Mouse (Mus musculus): ENCODE results near the gene 2700097O09Rik. TPM values are rescaled to one million over a fixed set of nuclear protein-coding genes. Genes with fewer than 3 reads are reported as not detected.
A peak's percentile ranks its signal among the peaks of the same experiment; 100 is the strongest.
"Not testable (repeated sequence)": the region's sequence is repeated elsewhere in the genome, so short reads cannot be mapped to it uniquely, and the experiment has no call there.

The 2700097O09Rik gene
- 10 to 100 TPM in 1 of 2 experiments, 1 to 10 TPM in 1; 7.8 to 10.4 TPM for total RNA-seq (2021)
- long read RNA-seq, experiment 1, partial matches to known transcripts = 2 of 10 reads
- long read RNA-seq, experiment 1, other reads (novel, unspliced or antisense) = 5 of 10 reads
- long read RNA-seq, experiment 2, partial matches to known transcripts = 0 of 8 reads
- long read RNA-seq, experiment 2, other reads (novel, unspliced or antisense) = 4 of 8 reads

- DNase-seq = peak; percentile 96 to 97
These were observed at the start of gene 2700097O09Rik, which contains the start of gene Srp54a for GRCm38 (mm10) chr12:55079726-55080600. TSS of gene 2700097O09Rik (minus strand) at chr12:55080110. TSS of gene Srp54a (plus strand) at chr12:55080262.

GRCm38 (mm10) chr12:55124731-55125130 lies 44.8 kb upstream of the 2700097O09Rik start:
- DNase-seq = not testable (repeated sequence)

- not testable (repeated sequence) for DNase-seq
These were observed 44.3 kb upstream of the 2700097O09Rik start, which contains the start of gene Fam177a for GRCm38 (mm10) chr12:55124242-55124641. TSS of gene Fam177a (plus strand) at chr12:55124469.

GRCm38 (mm10) chr12:55112616-55113015 lies 32.7 kb upstream of the 2700097O09Rik start:
- not testable (repeated sequence) for DNase-seq

- not testable (repeated sequence) for DNase-seq
These were observed 12.2 kb upstream of the 2700097O09Rik start for GRCm38 (mm10) chr12:55092127-55092526.

GRCm38 (mm10) chr12:55080601-55080942 lies 662 bp upstream of the 2700097O09Rik start:
- DNase-seq = not testable (repeated sequence)

- DNase-seq = not testable (repeated sequence)
These were observed 1.2 kb downstream of the 2700097O09Rik start for GRCm38 (mm10) chr12:55078706-55079105.

GRCm38 (mm10) chr12:55075296-55075695 lies 4.6 kb downstream of the 2700097O09Rik start:
- no peak for DNase-seq

GRCm38 (mm10) chr12:55073686-55074085 lies 6.2 kb downstream of the 2700097O09Rik start:
- DNase-seq = no peak

- no peak for DNase-seq
These were observed 7.4 kb downstream of the 2700097O09Rik start for GRCm38 (mm10) chr12:55072495-55072894.

GRCm38 (mm10) chr12:55062141-55062540 lies 17.8 kb downstream of the 2700097O09Rik start:
- DNase-seq = no peak

GRCm38 (mm10) chr12:55061006-55061405 lies 18.9 kb downstream of the 2700097O09Rik start:
- no peak for DNase-seq

- no peak for DNase-seq
These were observed 19.6 kb downstream of the 2700097O09Rik start for GRCm38 (mm10) chr12:55060212-55060898.

- no peak for DNase-seq
These were observed 20.1 kb downstream of the 2700097O09Rik start for GRCm38 (mm10) chr12:55059812-55060211.

GRCm38 (mm10) chr12:55058865-55059615 lies 20.9 kb downstream of the 2700097O09Rik start:
- peak; percentile 44 to 73 for DNase-seq

- DNase-seq = no peak
These were observed 23.2 kb downstream of the 2700097O09Rik start for GRCm38 (mm10) chr12:55056703-55057102.

GRCm38 (mm10) chr12:55054551-55055241 lies 25.2 kb downstream of the 2700097O09Rik start:
- no peak for DNase-seq

- DNase-seq = no peak
These were observed 26.6 kb downstream of the 2700097O09Rik start for GRCm38 (mm10) chr12:55053267-55053666.

- no peak for DNase-seq
These were observed 28.4 kb downstream of the 2700097O09Rik start for GRCm38 (mm10) chr12:55051210-55052173.
